In genomic region chr19:6156372-6156771, GRCm38 (mm10) we compare ENCODE assay signal across 13 mouse cellular contexts. TPM values are rescaled to one million over a fixed set of nuclear protein-coding genes. Genes with fewer than 3 reads are reported as not detected.
DNase-seq lines count a peak whose midpoint lies in the region; TF ChIP-seq lines count a peak whose summit lies in the region.
"Had no signal": no experiment of that assay in that cellular context is flagged by ENCODE, and none has a peak within 500 bp of the region (broad histone marks: within the 10 kb centered on the region; RNA-seq: fewer than 3 reads in every experiment).

No protein-coding gene starts in this region.

- H3K4me3 ChIP-seq in layer of hippocampus, adult 2 months = no peak overlapping the region
- H3K4me3 ChIP-seq in thymus, adult 2 months (ENCODE audit: control insufficient read depth, insufficient read depth, low read length) = no peak overlapping the region
- H3K4me3 ChIP-seq: hindbrain, embryonic 13.5 days; liver, embryonic 15.5 days had no signal

- H3K36me3 ChIP-seq in thymus, adult 2 months (ENCODE audit: control insufficient read depth, insufficient read depth, low read length) = no peaks in the 10 kb centered on the region
- H3K36me3 ChIP-seq: hindbrain, embryonic 13.5 days; liver, embryonic 15.5 days had no signal

- no peaks in the 10 kb centered on the region for H3K27me3 ChIP-seq in thymus, adult 2 months (ENCODE audit: control insufficient read depth, insufficient read depth, low read length)
- H3K27me3 ChIP-seq: hindbrain, embryonic 13.5 days; liver, embryonic 15.5 days had no signal

- no peak overlapping the region for H3K27ac ChIP-seq in layer of hippocampus, adult 2 months
- H3K27ac ChIP-seq in thymus, adult 2 months (ENCODE audit: control insufficient read depth, insufficient read depth, low read length) = no peak overlapping the region
- H3K27ac ChIP-seq: hindbrain, embryonic 13.5 days; liver, embryonic 15.5 days had no signal

- no peaks in the 10 kb centered on the region for H3K4me1 ChIP-seq in thymus, adult 2 months (replicated peaks; ENCODE audit: control insufficient read depth, insufficient read depth, low read length)
- H3K4me1 ChIP-seq: hindbrain, embryonic 13.5 days; liver, embryonic 15.5 days had no signal

- peak; percentile 58 for DNase-seq in adrenal gland, postnatal 14 days
- no peak for DNase-seq in adrenal gland, adult (ENCODE audit: inconsistent age in 2 of 2, low spot score in 1 of 2)
- no peak for DNase-seq in layer of hippocampus, adult 2 months (ENCODE audit: low spot score in 2 of 2)
- no peak for DNase-seq in layer of hippocampus, adult 18-20 months (ENCODE audit: low spot score in 2 of 2)
- DNase-seq in MN1 (ENCODE audit: low spot score) = peak; percentile 31
- DNase-seq in kidney, postnatal 25 days = peak; percentile 60 to 85
- DNase-seq in frontal cortex, postnatal 14 days (ENCODE audit: low spot score in 2 of 2) = no peak
- no peak for DNase-seq in thymus, adult 2 months
- DNase-seq: gastrocnemius, postnatal 25 days had no signal

- 90% methylated on average over 8 of the region's 8 CpGs for WGBS in thymus, adult 2 months

- no peak for TF ChIP-seq POLR2A in thymus, adult 2 months (IDR thresholded peaks at IDR 0.05; ENCODE audit: control insufficient read depth, extremely low read depth, insufficient read depth, low read length, poor library complexity)

- TF ChIP-seq CTCF in layer of hippocampus, adult 2 months (conservative IDR thresholded peaks at IDR 0.05) = peak; percentile 43
- no peak for TF ChIP-seq CTCF in thymus, adult 2 months (IDR thresholded peaks at IDR 0.05; ENCODE audit: borderline replicate concordance, control insufficient read depth, extremely low read depth, insufficient read depth, low read length, poor library complexity)

RNA-seq across cellular contexts. Expression of gene Arl2, which starts 15.0 kb away (rescaled TPM):
- 61.2 and 61.5 TPM in 2 replicates for total RNA-seq in adrenal gland, postnatal 14 days (2021)
- 10 to 100 TPM; 72.1 to 76.9 TPM for total RNA-seq in layer of hippocampus, adult 2 months (2021)
- 10 to 100 TPM; 83.2 to 84.8 TPM for total RNA-seq in layer of hippocampus, adult 18-20 months (2021)
- polyA plus RNA-seq in thymus, adult 2 months (2012; rRNA removed) = 96.1 and 119 TPM in 2 replicates

RNA-seq across cellular contexts. Expression of gene Batf2, which starts 15.6 kb away (rescaled TPM):
- total RNA-seq in adrenal gland, postnatal 14 days (2021) = 0.52 and 1.5 TPM in 2 replicates
- under 1 TPM in 1 of 2 experiments, not detected in 1; 0.29 TPM for total RNA-seq in layer of hippocampus, adult 2 months (2021)
- under 1 TPM; 0.59 to 0.89 TPM for total RNA-seq in layer of hippocampus, adult 18-20 months (2021)
- 3.6 and 4.6 TPM in 2 replicates for polyA plus RNA-seq in thymus, adult 2 months (2012; rRNA removed)
- polyA plus RNA-seq: heart, embryonic 14.5 days; hindbrain, embryonic 13.5 days had no signal

RNA-seq across cellular contexts. Expression of gene Majin, which starts 27.8 kb away (rescaled TPM):
- total RNA-seq in adrenal gland, postnatal 14 days (2021) = 1.0 and 1.2 TPM in 2 replicates
- total RNA-seq in layer of hippocampus, adult 2 months (2021) = not detected
- total RNA-seq in layer of hippocampus, adult 18-20 months (2021) = not detected
- polyA plus RNA-seq in thymus, adult 2 months (2012; rRNA removed) = 0.23 and 0.57 TPM in 2 replicates
- total RNA-seq: gastrocnemius, postnatal 25 days had no signal
- polyA plus RNA-seq: heart, embryonic 14.5 days; hindbrain, embryonic 13.5 days; liver, embryonic 15.5 days; stomach, embryonic 16.5 days had no signal

RNA-seq across cellular contexts. Expression of gene Snx15, which starts 28.3 kb away (rescaled TPM):
- total RNA-seq in adrenal gland, postnatal 14 days (2021) = 21.7 and 23.6 TPM in 2 replicates
- total RNA-seq in layer of hippocampus, adult 2 months (2021) = 10 to 100 TPM; 43.5 to 46.0 TPM
- total RNA-seq in layer of hippocampus, adult 18-20 months (2021) = 10 to 100 TPM; 37.6 to 45.1 TPM
- 80.9 and 86.2 TPM in 2 replicates for polyA plus RNA-seq in thymus, adult 2 months (2012; rRNA removed)

RNA-seq across cellular contexts. Expression of gene Sac3d1, which starts 37.9 kb away (rescaled TPM):
- total RNA-seq in adrenal gland, postnatal 14 days (2021) = 12.9 and 15.4 TPM in 2 replicates
- total RNA-seq in layer of hippocampus, adult 2 months (2021) = 10 to 100 TPM; 14.0 to 15.0 TPM
- 10 to 100 TPM; 15.5 to 15.6 TPM for total RNA-seq in layer of hippocampus, adult 18-20 months (2021)
- polyA plus RNA-seq in thymus, adult 2 months (2012; rRNA removed) = 71.3 and 90.1 TPM in 2 replicates

Comparison
In these comparisons a context has a peak if more than half of its experiments do, and no peak if none do; other contexts are left out.
1. DNase-seq: peak in adrenal gland, postnatal 14 days (single experiment), MN1 (single experiment) and kidney, postnatal 25 days (2 of 2); none in adrenal gland, adult (0 of 2), layer of hippocampus, adult 2 months (0 of 2), layer of hippocampus, adult 18-20 months (0 of 2), frontal cortex, postnatal 14 days (0 of 2) and thymus, adult 2 months (single experiment).